Mouse (Mus musculus): ENCODE measurements around the gene Sco2. TPM values are rescaled to one million over a fixed set of nuclear protein-coding genes. Genes with fewer than 3 reads are reported as not detected.

Sco2 gene
- total RNA-seq, 2 experiments from 2014 or later, result 27.9 to 29.1 TPM

DNA sequence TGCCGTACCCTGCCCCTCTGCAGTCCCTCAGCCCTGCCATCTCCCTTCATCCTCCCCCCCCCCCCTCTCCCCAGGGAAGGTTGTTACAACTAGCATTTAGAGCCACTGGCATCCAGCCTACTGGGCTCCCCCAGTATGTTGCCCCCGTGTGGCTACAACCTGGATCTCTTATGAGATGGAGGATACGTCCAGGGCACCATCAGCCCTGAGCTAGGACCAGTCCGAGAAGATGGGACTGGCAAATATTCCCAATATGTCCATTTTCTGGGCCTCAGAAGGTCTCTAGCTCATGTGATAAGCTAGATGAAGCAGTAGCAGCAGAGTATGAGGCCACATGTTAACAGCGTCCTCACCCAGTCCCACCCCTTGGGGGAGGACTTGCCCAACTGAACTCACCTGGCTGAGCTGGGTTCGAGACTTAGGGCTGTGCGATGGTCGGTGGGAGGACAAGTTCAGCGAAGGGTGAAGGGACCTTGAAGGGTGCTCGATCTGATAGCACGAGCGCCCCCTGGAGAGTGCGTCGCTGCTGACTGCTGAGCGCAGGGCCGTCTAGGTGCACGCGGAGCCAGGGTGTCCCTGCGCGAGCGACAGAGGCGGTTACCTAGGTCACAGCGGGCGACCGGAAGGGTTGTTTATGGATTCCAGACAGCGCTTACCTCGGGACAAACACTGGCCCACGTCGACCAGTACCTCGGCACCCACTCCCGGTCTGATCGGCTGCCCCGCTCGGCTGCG lies 452 bp downstream of the Sco2 start:
- DNase-seq (ENCODE audit: low spot score in 2 of 2), result peak; percentile 88 to 89

DNA sequence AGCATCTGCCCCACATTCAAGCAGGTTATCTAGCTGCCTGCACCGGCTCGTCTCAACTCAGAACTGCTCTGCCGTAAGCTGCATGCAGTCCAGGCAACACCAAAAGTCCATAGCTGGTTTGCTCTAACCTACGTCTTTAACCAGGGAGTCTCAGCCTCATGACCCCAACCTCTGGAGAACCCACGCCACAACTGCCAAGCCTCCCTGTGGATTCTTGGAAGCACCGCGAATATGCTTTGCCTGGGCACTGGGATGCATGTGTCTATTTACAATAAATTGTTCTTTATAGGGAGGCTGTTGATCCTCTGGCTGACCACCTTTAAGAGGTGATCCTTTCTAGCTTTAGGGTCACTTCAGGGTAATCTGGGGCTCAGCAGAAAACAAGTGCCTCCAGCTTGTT lies 1.1 kb downstream of the Sco2 start:
- peak in 1 of 2 experiments; percentile 17 for DNase-seq (ENCODE audit: low spot score in 2 of 2)

DNA sequence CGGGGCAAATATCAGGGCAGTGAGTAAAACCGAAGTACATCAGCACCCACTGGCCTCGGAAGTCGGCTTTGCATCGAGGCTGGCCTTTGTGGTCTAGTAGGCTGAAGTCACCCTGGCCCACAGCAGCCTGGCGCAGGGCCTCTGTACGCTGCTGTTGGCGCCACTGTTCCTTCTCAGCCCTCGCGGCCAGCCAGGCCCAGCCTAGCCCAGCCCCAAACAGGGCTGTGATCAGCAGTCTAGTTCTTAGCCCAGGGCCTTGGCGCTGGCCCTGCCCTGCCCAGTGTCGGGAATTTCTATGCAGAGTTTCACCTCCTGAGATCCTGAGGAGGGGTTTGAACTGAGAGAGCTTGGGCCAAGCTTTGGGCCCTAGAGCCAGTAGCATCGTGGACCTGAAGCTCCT lies 1.6 kb downstream of the Sco2 start:
- DNase-seq (ENCODE audit: low spot score in 2 of 2), result peak in 1 of 2 experiments; percentile 14

DNA sequence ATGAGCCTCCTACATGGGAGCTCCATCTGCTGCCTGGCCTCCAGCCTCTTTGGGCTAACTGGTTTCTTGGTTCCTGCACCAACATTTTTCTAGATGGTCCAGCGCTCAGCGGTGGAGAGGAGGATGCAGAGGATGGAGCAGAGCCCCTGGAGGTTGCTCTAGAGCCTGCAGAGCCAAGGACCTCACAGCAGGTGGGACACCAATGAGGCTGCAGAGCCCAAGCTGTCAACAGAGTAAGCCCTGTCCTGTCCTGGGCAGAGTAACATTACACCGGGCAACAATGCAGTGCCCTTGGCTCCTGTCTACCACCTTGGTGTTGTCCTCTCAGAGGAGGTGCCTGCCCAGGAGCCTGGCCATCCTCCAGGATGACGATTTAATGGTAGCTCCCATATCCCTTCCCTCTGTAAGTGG lies 8.5 kb downstream of the Sco2 start:
- DNase-seq (ENCODE audit: low spot score in 2 of 2), result no peak

DNA sequence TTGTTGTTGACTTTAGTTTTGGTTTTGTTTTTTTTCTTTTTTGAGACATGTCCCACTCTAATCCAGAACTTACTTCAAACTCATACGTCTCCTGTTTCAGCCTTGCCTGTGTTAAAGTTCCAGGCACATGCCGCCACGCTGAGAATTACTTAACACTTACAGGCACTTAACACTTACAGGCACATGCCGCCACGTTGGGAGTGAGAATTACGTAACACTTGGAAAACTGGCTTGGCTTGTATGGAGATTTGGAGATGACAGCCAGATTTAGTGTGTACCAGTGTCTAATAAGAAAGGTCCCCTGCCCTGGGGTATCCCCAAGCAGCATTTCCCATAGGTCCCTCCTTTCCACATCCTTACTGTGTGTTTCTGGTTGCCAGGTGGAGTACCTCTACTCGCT lies 10.6 kb downstream of the Sco2 start:
- DNase-seq (ENCODE audit: low spot score in 2 of 2), result no peak

DNA sequence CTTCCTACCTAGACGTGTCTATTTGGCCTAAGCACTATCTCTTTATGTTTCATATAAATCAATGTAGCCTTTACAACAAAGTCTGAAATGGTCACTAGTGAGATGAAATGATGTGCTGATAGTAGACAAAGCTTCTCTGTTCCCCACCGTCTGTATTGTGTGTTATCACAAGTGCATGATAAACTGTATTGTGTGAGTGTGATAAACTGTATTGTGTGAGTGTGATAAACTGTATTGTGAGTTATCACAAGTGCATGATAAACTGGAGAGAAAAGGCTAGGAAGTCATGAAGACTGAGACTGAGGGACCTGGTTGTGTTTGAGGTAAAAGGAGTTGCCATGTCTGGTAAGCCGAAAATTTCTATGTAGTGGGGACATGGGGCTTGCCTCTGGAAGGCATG lies 14.9 kb downstream of the Sco2 start:
- DNase-seq (ENCODE audit: low spot score in 2 of 2), result no peak

DNA sequence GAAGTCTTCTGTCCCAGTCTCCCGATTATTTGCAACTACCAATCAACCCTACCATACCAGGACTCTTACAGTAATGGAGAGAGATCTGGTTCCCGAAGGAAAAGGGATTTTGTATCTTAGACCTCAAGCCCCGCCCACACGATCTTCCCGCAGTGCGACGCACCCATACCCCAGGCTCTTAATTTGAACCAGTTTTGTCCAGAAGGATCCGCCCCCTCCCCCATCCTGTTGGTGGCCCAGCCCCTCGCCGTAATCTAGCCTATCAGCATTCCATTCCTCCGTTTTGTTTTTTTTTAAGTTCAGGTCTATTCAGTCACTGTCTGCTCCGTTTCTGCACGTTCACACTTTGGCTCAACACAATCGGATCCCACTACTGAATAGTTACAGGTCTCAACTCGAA lies 17.3 kb downstream of the Sco2 start:
- DNase-seq (ENCODE audit: low spot score in 2 of 2), result peak; percentile 74 to 79

DNA sequence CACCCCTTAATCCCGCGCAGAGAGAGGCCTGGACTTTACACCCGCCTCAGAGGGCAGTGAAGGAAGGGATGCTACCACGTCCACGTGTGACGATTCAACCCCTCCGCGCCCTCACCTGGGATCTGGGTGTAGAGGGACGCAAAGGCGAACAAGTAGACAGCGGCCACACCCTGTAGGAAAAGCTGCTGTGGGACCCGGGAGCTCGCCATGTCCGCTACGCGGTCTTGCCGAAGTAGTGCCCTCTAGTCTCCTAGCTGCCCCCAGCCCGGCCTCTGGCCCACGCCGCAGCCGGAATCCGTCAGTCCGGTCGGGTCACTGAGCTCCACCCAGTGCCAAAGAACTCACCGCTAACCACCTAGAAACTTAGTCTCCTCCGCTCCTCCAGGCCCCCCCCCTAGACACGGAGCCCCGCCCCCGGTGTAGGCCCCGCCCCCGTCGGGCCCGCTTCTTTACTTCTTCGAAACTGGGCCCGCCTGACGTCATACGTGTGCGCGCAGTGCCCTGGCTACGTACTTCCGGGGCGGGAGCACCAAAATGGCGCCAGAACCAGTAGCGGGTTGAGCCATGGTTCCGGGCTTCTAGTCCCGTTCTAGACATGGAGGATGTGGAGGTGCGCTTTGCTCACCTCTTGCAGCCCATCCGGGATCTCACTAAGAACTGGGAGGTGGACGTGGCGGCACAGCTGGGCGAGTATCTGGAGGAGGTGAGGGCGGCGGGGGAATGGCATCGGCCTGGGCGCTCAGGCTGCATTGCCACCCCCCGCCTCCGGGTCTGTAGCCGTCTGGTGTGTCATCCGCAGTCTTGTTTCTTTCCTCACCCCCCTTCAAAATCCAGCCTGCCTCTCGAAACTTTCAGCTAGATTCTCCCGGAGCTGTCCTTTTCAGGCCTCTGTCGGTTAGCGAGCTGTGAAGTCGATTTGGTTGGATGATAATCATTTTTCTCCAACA lies 18.1 kb downstream of the Sco2 start, which contains the start of the genes Lmf2 and Ncaph2:
Lmf2 (minus strand) TSS at position 419 of the 947 bp plus-strand sequence.
Ncaph2 (plus strand) TSS at position 479 of the 947 bp plus-strand sequence.
- DNase-seq (ENCODE audit: low spot score in 2 of 2), result peak; percentile 94 to 95

DNA sequence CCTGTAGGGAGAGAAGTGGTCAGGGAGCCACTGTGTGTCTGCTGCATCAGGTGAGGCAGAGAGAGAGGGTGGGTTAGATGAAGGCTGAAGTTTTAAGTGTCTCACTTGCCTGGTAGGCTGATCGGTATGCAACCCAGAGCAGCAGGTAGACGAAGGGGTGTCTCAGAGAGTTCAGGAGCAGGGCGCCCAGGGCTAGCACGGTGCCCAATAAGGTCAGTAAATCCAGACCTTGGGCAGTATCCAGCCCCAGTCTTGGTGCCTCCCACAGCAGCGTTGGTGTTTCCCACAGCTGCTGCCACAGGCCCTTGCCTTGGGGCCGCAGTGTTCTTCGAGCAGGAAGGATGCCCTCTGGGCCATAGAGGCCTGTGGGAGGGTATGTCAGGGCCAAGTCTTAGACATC lies 19.2 kb downstream of the Sco2 start:
- no peak for DNase-seq (ENCODE audit: low spot score in 2 of 2)

DNA sequence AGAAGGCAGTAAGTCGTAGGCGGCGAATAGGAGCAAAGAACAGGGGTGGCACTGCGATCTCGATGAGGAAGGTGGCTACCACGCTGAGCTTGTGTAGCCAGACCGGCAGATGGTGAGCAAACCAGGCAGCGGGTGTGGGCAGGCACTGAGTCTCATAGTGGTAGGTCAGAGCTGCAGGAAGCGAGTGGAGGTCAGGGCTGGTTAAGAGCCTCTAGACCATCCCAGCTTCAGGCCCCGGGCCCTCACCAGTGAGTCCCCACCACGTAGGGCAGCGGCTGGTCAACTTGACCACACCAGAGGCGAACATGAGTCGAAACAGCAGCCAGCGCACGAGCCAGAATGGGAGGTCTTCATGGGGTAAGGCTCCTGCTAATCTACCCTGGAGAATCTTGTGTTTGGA lies 19.8 kb downstream of the Sco2 start:
- no peak for DNase-seq (ENCODE audit: low spot score in 2 of 2)

DNA sequence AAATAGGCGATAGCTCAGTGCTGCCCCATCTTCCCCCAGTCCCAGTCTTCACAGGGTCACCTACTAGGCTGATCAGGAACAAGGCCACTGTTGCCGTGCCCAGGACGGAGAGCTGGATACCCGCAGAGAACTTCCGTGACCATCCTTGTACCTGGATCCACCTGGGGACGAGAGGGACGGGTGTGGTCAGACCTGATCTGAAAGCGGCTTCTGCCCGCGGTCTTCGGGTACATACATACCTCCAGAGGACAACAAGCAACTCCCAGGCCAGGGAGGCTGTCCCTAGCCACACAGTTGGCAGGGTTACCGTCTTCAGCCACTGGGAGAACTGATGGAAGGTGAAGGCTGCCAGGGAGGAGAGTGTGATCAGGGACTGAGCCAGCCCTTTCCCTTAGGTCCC lies 20.9 kb downstream of the Sco2 start:
- no peak for DNase-seq (ENCODE audit: low spot score in 2 of 2)

DNA sequence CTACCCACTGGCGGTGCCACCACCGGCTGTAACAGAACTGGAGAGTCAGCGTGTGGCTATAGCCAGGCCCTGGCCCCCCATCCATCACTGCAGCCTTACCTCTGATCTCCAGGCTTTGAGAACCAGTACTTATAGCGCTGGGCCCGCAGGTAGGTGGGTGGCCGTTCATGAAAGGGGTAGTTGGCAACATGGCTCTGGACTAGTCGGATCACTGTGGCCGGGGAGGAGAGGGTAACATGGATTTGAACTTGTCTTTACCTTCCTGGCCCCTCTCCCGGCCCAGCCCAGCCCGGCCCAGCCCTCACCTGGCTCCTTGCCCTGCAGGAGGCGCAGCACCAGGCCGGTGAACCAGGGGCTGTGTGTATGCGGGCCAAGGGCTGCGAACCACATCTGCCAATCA lies 21.6 kb downstream of the Sco2 start:
- no peak for DNase-seq (ENCODE audit: low spot score in 2 of 2)

DNA sequence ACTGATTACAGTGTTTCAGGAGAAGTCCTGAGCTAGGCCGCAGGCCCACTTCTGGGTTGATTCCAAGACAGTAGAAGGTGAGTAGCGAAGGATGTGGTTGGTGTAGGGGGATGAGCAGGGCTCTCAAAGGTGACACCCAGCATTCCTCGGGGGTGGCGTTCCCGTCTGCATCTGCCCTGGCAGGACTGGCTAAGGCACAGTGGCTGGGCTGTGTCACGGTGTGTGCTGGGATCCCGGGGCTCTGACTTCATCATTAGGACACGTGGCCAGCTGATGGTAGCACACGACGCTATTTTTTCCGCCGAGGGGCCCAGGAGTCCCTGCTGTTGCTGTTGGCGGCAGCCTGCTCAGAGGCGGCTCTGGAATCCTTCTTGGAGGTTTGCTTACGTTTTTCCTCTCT lies 22.3 kb downstream of the Sco2 start:
- DNase-seq (ENCODE audit: low spot score in 2 of 2), result no peak

DNA sequence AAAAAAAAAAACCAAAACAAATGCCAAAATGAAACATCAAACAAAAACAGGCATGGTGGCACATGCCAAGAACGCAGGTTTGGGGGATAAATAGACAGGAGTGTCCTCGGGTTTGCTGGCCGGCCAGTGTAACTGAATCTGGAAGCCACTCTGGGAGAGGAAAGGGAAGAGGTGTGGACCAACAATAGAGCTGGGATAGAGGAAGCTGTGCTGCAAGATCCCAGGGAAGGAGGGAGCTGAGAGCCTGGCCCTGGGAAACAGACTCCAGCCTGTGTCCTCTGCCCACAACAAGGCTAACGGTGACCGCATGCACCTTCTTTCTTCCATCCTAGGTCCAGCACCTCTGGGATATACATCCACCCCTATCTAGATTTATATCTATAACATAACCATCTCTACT lies 23.2 kb downstream of the Sco2 start:
- no peak for DNase-seq (ENCODE audit: low spot score in 2 of 2)

DNA sequence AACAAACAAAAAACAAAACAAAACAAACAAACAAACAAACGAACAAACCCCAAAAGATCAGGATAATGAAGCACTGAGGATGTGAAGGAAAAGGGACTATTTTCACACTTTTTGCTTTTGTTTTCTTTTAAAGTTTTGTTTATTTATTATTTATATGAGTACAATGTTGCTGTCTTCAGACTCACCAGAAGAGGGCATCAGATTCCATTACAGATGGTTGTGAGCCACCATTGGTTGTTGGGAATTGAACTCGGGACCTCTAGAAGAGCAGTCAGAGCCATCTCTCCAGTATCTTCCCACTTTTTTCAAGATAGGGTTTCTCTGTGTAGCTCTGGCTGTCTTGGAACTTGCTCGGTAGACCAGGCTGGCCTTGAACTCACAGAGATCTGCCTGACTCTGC lies 30.3 kb downstream of the Sco2 start:
- DNase-seq (ENCODE audit: low spot score in 2 of 2), result no peak

DNA sequence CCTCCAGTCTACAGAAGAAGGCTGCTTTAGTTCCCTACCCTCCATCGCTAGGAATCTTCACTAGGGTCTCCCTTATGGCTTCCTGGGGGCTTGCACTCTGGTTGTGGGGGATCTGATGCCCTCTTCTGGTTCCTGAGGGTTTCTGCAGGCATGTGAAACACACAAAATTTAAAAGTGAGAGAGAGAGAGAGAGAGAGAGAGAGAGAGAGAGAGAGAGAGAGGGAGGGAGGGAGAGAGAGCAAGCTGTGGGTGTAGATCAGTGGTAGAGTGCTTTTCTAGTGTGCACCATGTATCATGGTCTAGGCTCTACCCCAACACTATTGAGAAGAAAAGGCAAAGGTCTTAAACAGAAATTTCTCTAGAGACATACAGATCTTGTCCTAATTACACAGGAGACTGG lies 32.0 kb downstream of the Sco2 start:
- no peak for DNase-seq (ENCODE audit: low spot score in 2 of 2)

DNA sequence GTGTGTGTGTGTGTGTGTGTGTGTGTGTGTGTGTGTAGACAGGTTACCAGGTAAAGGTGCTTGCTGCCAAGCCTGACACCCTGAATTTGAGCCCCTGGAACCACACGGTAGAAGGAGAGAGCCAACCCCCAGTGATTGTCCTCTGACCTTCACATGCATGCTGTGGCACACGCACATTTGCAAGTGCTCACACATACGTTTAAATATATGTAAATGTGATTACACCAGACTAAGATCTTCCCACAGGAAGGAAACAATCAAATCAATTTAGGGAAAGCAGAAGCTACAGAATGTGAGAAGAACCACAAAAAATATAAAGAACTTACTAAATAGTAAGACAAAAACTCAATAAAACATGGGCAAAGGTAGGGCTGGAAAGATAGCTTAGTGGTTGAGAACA lies 33.5 kb downstream of the Sco2 start:
- DNase-seq (ENCODE audit: low spot score in 2 of 2), result no peak

DNA sequence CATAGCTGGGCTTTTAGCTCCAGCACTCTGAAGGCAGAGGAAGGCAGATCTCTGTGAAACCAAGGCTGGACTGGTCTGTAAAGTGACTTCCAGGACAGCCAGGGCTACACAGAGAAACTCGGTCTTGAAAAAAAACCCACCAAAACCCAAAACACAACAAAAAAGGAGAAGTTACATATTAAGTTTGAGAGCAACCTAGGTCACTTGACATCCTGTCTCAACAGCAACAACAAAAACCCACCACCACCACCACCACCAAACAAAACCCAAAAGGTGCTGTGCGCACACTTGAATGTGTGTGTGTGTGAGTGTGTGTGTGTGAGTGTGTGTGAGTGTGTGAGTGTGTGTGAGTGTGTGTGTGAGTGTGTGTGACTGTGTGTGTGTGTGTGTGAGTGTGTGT lies 34.0 kb downstream of the Sco2 start:
- no peak for DNase-seq (ENCODE audit: low spot score in 2 of 2)

DNA sequence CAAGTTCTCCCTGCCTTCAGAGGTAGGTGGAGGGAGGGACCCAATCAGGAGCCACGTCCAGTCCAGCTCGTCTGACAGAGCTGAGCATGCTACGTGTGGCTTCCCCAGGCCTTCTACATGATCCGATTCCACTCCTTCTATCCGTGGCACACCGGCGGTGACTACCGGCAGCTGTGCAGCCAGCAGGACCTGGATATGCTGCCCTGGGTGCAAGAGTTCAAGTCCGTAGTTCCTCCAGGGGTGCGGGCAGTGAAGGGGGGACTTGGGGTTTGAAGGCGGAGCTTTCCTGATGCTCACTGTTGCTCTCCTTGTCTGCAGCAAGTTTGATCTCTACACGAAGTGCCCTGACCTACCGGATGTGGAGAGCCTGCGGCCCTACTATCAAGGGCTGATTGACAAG lies 37.2 kb downstream of the Sco2 start:
- DNase-seq (ENCODE audit: low spot score in 2 of 2), result no peak

DNA sequence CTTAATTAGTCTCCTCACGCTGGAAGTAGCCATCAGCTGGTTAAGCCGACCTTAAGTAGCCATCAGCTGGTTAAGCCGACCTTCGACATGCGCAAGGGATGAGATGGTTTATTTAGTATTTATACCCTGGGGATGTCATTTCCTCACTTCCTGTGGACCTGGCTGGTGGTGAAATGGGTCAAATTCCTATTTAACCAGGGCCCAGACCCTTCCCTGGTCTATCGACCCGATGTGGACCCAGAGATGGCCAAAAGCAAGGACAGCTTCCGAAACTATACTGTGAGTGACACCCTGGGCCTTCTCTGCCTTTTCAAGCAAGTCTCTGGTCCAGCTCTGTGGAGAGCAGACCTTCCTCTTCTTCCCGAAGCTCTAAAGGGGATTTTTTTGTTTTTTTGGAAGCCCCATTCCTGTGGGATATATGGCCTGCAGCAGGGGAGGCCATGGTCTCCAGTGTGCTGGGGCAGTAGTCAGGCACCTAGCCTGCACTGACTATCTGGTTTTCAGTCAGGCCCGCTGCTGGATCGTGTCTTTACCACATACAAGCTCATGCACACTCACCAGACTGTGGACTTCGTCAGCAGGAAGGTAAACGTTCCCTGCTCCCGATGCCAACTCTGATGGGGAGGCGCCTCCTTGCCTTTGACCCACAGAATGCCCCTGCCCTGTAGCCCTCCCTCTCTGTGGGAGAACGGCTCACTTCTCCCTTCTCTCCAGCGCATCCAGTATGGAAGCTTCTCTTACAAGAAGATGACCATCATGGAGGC lies 38.7 kb downstream of the Sco2 start:
- DNase-seq (ENCODE audit: low spot score in 2 of 2), result no peak

DNA sequence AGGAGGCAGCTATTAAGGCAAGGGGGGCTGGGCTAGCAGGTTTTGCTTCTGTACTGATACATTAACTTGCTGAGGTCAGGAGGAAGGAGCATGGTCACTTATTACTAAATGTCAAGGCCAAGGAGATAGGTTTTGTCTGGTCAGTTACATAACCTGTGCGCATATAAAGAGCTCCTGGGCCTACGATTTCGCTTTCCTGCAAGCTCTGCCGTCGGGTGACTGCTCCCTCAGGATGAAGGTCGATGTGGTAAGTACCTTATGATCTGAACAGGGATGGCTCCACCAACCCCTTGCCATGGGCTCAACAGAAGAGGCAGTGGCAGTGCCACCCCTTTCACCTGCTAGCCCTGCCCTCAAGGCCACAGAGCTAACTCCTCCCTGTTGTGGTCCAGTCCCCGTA lies 39.4 kb downstream of the Sco2 start, which contains the start of gene Miox:
Miox (plus strand) TSS at position 128 of the 400 bp plus-strand sequence.
- no peak for DNase-seq (ENCODE audit: low spot score in 2 of 2)

All from layer of hippocampus, postnatal 10 days (tissue).